Mouse (Mus musculus): ENCODE measurements around the gene Cdc42se1.

- TF ChIP-seq CTCF (IDR thresholded peaks at IDR 0.05; ENCODE audit: insufficient read depth, low read depth, low read length) (no peak), POLR2A (IDR thresholded peaks at IDR 0.05; ENCODE audit: insufficient read depth, low read depth, low read length) (no peak)
These were observed 52.2 kb downstream of the Cdc42se1 start for GRCm38 (mm10) chr3:95280747-95281146.
